Mouse (Mus musculus) subcutaneous adipose tissue, adult 2 months (tissue): ENCODE results near the gene Hsf3. TPM values are rescaled to one million over a fixed set of nuclear protein-coding genes. Genes with fewer than 3 reads are reported as not detected.

Source experiments
- polyA plus RNA-seq: library from polyadenylated mRNA; depleted of rRNA; stranded (reverse); fragments of >200 nt; gene quantifications from 2 replicates; pipeline ENCODE4 v1.2.3, GENCODE M21; 2012; ENCODE audit warnings: low replicate concordance; rRNA removed

Hsf3 gene
- polyA plus RNA-seq = 0.04 and 0.17 TPM in 2 replicates

DNA sequence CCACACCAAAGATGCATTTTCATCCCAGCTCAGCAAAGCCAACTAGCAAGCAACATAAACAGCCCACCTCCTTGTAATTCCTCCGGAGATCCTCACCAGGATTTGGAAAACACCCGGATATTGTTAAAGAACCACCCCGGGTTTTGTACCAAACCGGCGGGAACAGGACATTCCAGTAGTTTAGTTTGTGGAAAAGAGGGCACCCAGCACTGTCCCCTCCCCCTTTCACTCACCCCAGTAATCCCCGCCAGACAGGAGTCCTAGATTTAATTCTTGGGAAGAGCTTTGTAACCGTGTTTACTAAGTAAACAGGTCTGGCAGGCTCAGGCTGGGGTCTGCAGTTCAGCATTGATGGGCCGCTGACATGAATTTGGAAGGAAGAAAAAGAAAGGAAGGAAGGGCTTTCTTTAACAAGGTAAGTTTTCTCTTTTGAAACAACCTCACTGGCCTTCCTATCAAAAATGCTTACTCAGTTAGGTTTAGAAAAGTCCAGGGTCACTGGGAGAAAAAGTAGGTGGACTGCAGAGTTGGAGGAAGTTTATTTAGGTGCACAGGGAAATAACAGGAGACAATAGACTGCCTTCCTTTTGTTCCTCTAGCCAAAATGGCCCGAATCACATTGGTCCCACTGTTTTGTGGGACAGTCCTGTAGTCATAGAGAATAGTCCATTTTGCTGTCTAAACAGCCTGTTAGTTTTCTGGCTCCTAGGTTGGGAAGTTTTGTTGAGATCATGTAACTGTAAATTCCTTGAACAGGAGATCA lies at the start of gene Hsf3:
TSS of gene Hsf3 (minus strand) at position 94 of the 763 bp plus-strand sequence.

DNA sequence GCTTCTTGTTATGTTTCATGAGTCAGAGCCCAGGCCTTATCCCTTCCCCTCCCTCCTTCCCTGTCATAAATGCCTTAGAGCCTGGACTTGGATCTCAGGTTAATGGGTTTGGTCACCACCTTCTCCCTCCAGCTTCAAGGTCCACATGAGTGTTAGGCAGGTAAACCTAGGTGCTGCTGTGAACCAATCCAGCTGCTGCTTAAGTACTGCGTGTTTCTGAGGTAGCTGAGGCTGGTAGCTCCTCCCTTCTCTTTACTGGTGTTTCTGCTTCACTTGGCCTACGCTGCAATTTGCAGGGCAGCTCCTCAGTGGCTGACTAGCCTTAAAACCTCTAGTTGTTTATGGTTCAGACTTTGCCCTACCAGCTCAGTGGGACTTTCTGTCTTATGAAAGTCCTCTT lies 945 bp downstream of the Hsf3 start, which contains the start of gene Heph:
TSS of gene Heph (plus strand) at position 211 of the 400 bp plus-strand sequence.

DNA sequence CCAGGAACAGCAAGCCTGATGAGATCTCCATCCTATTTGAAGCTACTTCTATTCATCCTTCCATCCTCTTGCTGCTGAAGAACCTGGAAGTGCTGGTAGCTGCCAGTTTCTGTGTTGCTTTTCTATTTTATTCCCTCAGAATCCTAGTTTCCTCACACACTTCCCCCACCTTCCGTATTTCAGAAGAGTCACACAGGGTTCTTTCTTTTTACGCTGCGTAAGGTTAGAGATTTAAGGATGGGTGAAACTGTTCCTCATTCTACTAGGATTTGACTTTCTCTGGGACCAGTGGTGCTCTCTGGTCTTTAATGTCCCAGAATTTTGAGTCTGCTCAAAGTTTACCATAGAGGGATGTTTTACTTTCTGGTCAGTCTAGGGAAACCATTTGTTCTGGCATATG lies 162.8 kb downstream of the Hsf3 start, which contains the start of gene Vsig4:
TSS of gene Vsig4 (minus strand) at position 101 of the 400 bp plus-strand sequence.

Other genes with a start within 250 kb of the Hsf3 start
- 0.08 and 0.26 TPM in 2 replicates for gene Vsig4, start 162.9 kb downstream of the Hsf3 start, polyA plus RNA-seq
- 20.0 and 33.0 TPM in 2 replicates for gene Heph, start 935 bp downstream of the Hsf3 start, polyA plus RNA-seq